Comparison of ENCODE assay signal across 12 mouse cellular contexts in genomic region chr3:59257740-59258664, GRCm38 (mm10). TPM values are rescaled to one million over a fixed set of nuclear protein-coding genes. Genes with fewer than 3 reads are reported as not detected.
DNase-seq lines count a peak whose midpoint lies in the region; ATAC-seq and TF ChIP-seq lines count a peak whose summit lies in the region.
"Had no signal": no experiment of that assay in that cellular context is flagged by ENCODE, and none has a peak within 500 bp of the region (broad histone marks: within the 10 kb centered on the region; RNA-seq: fewer than 3 reads in every experiment).

No protein-coding gene starts in this region.

- no peaks in the 10 kb centered on the region for H3K36me3 ChIP-seq in limb, embryonic 12.5 days
- H3K36me3 ChIP-seq in thymus, adult 2 months (ENCODE audit: control insufficient read depth, insufficient read depth, low read length): no peaks in the 10 kb centered on the region
- H3K36me3 ChIP-seq in forebrain, embryonic 12.5 days (replicated peaks): no peaks in the 10 kb centered on the region

- 0 out of 2 replicates have a peak overlapping the region, but pooled peaks have one; percentile 23 for H3K27ac ChIP-seq in limb, embryonic 12.5 days
- H3K27ac ChIP-seq in thymus, adult 2 months (ENCODE audit: control insufficient read depth, insufficient read depth, low read length): peak overlapping the region; percentile 60
- no peak overlapping the region for H3K27ac ChIP-seq in forebrain, embryonic 12.5 days
- H3K27ac ChIP-seq: hindbrain, embryonic 13.5 days; stomach, postnatal 0 days had no signal

- TF ChIP-seq CTCF in thymus, adult 2 months (IDR thresholded peaks at IDR 0.05; ENCODE audit: borderline replicate concordance, control insufficient read depth, extremely low read depth, insufficient read depth, low read length, poor library complexity): no peak
- TF ChIP-seq CTCF in lung, adult 2 months (IDR thresholded peaks at IDR 0.05; ENCODE audit: insufficient read depth, low read length): no peak

- H3K27me3 ChIP-seq in limb, embryonic 12.5 days: no peaks in the 10 kb centered on the region
- H3K27me3 ChIP-seq in thymus, adult 2 months (ENCODE audit: control insufficient read depth, insufficient read depth, low read length): no peaks in the 10 kb centered on the region
- 0 out of 2 replicates have a peak, but pooled peaks cover 5% of the 10 kb centered on the region for H3K27me3 ChIP-seq in forebrain, embryonic 12.5 days
- H3K27me3 ChIP-seq: hindbrain, embryonic 13.5 days had no signal

- ATAC-seq in limb, embryonic 12.5 days (ENCODE audit: insufficient number of reproducible peaks, insufficient read depth, low FRiP score, low TSS enrichment, low read depth): peak; percentile 66; the same call in 1 of the 2 replicates
- no peak for ATAC-seq in forebrain, embryonic 12.5 days (ENCODE audit: low FRiP score)

- DNase-seq in gastrocnemius, postnatal 25 days: peak; percentile 33
- no peak for DNase-seq in gastrocnemius, postnatal 10 days
- DNase-seq in NIH3T3 (ENCODE audit: low read depth): peak; percentile 26
- peak; percentile 84 for DNase-seq in thymus, adult 2 months
- DNase-seq in lung, adult 2 months: no peak
- DNase-seq: kidney, postnatal 4 days; left cerebral cortex, postnatal 4 days had no signal

- no peak overlapping the region for H3K9ac ChIP-seq in limb, embryonic 12.5 days (replicated peaks)
- no peak overlapping the region for H3K9ac ChIP-seq in forebrain, embryonic 12.5 days
- H3K9ac ChIP-seq: hindbrain, embryonic 13.5 days had no signal

- H3K9me3 ChIP-seq in limb, embryonic 12.5 days: no peaks in the 10 kb centered on the region
- H3K9me3 ChIP-seq in forebrain, embryonic 12.5 days: no peaks in the 10 kb centered on the region
- H3K9me3 ChIP-seq: hindbrain, embryonic 13.5 days had no signal

- WGBS in limb, embryonic 12.5 days: 47% methylated on average over 20 of the region's 20 CpGs
- 14% methylated on average over 20 of the region's 20 CpGs for WGBS in thymus, adult 2 months
- WGBS in forebrain, embryonic 12.5 days: 85% methylated on average over 20 of the region's 20 CpGs
- 81% methylated on average over 20 of the region's 20 CpGs for WGBS in lung, adult 2 months

- H3K4me3 ChIP-seq in limb, embryonic 12.5 days (replicated peaks): no peak overlapping the region
- H3K4me3 ChIP-seq in thymus, adult 2 months (ENCODE audit: control insufficient read depth, insufficient read depth, low read length): peak overlapping the region; percentile 28
- no peak overlapping the region for H3K4me3 ChIP-seq in forebrain, embryonic 12.5 days (replicated peaks)
- H3K4me3 ChIP-seq in lung, adult 2 months (replicated peaks; ENCODE audit: extremely low read depth, low read depth, low read length): no peak overlapping the region
- H3K4me3 ChIP-seq: hindbrain, embryonic 13.5 days had no signal

- peak overlapping the region; percentile 13; the same call in 1 of the 2 replicates for H3K4me2 ChIP-seq in limb, embryonic 12.5 days
- no peak overlapping the region for H3K4me2 ChIP-seq in forebrain, embryonic 12.5 days
- H3K4me2 ChIP-seq: hindbrain, embryonic 13.5 days had no signal

- H3K4me1 ChIP-seq in limb, embryonic 12.5 days (replicated peaks): peaks cover 19% of the 10 kb centered on the region
- peaks cover 27% of the 10 kb centered on the region for H3K4me1 ChIP-seq in thymus, adult 2 months (replicated peaks; ENCODE audit: control insufficient read depth, insufficient read depth, low read length)
- H3K4me1 ChIP-seq in forebrain, embryonic 12.5 days: peaks cover 14% of the 10 kb centered on the region
- H3K4me1 ChIP-seq in lung, adult 2 months (ENCODE audit: control insufficient read depth, insufficient read depth, low read length): no peaks in the 10 kb centered on the region

- 0 out of 2 replicates have a peak, but pooled peaks have one; percentile 37 for TF ChIP-seq POLR2A in thymus, adult 2 months (IDR thresholded peaks at IDR 0.05; ENCODE audit: control insufficient read depth, extremely low read depth, insufficient read depth, low read length, poor library complexity)
- TF ChIP-seq POLR2A in lung, adult 2 months (IDR thresholded peaks at IDR 0.05; ENCODE audit: borderline replicate concordance, extremely low read depth, low read depth, low read length): no peak

RNA-seq across cellular contexts. Expression of gene P2ry12, which starts 4.7 kb away (rescaled TPM):
- 1 to 10 TPM in 1 of 2 experiments, under 1 TPM in 1; 0.84 to 1.4 TPM for total RNA-seq in gastrocnemius, postnatal 25 days (2021)
- 1 to 10 TPM; 2.4 to 2.9 TPM for total RNA-seq in gastrocnemius, postnatal 10 days (2021)
- 1.2 and 1.7 TPM in 2 replicates for polyA plus RNA-seq in limb, embryonic 12.5 days (2016; fragmentation: Nextera tagmentation; extraction: Ambion mirVana)
- polyA plus RNA-seq in thymus, adult 2 months (2012; rRNA removed): 13.6 and 15.7 TPM in 2 replicates
- 2.9 and 4.4 TPM in 2 replicates for polyA plus RNA-seq in forebrain, embryonic 12.5 days (2016; fragmentation: Nextera tagmentation; extraction: Ambion mirVana)
- 3.0 and 4.6 TPM in 2 replicates for polyA plus RNA-seq in lung, adult 2 months (2012; rRNA removed)
- total RNA-seq: granulocyte monocyte progenitor cell, adult 5-6 weeks had no signal

RNA-seq across cellular contexts. Expression of gene P2ry13, which starts 47.3 kb away (rescaled TPM):
- under 1 TPM; 0.13 to 0.41 TPM for total RNA-seq in gastrocnemius, postnatal 25 days (2021)
- 1 to 10 TPM in 1 of 2 experiments, under 1 TPM in 1; 0.59 to 1.1 TPM for total RNA-seq in gastrocnemius, postnatal 10 days (2021)
- polyA plus RNA-seq in limb, embryonic 12.5 days (2016; fragmentation: Nextera tagmentation; extraction: Ambion mirVana): 0.67 and 0.68 TPM in 2 replicates
- 9.4 and 10.4 TPM in 2 replicates for polyA plus RNA-seq in thymus, adult 2 months (2012; rRNA removed)
- 0.58 and 1.2 TPM in 2 replicates for polyA plus RNA-seq in forebrain, embryonic 12.5 days (2016; fragmentation: Nextera tagmentation; extraction: Ambion mirVana)
- polyA plus RNA-seq in lung, adult 2 months (2012; rRNA removed): 3.0 TPM in 2 replicates

Comparison
In these comparisons a context has a peak if more than half of its experiments do, and no peak if none do; other contexts are left out.
1. DNase-seq: peak in gastrocnemius, postnatal 25 days (single experiment), NIH3T3 (single experiment) and thymus, adult 2 months (single experiment); none in gastrocnemius, postnatal 10 days (single experiment) and lung, adult 2 months (single experiment).